In genomic region chr16:91270212-91270971, GRCm38 (mm10) we compare ENCODE assay signal across 8 mouse cellular contexts. TPM values are rescaled to one million over a fixed set of nuclear protein-coding genes. Genes with fewer than 3 reads are reported as not detected.
DNase-seq lines count a peak whose midpoint lies in the region; ATAC-seq and TF ChIP-seq lines count a peak whose summit lies in the region.

No protein-coding gene starts in this region.

- H3K27me3 ChIP-seq in kidney, embryonic 16.5 days (ENCODE audit: insufficient read depth, low read length) = peaks cover 100% of the 10 kb centered on the region
- H3K27me3 ChIP-seq in forebrain, embryonic 15.5 days = peaks cover 98% of the 10 kb centered on the region
- peaks cover 100% of the 10 kb centered on the region for H3K27me3 ChIP-seq in neural tube, embryonic 13.5 days

- peaks cover 19% of the 10 kb centered on the region for H3K4me1 ChIP-seq in kidney, embryonic 16.5 days (ENCODE audit: insufficient read depth, low read length)
- H3K4me1 ChIP-seq in bone marrow macrophage, adult 2 months (ENCODE audit: control insufficient read depth, insufficient read depth, low read length) = peaks cover 4% of the 10 kb centered on the region; the same call in 1 of the 2 replicates
- peaks cover 28% of the 10 kb centered on the region for H3K4me1 ChIP-seq in forebrain, embryonic 15.5 days
- peaks cover 21% of the 10 kb centered on the region for H3K4me1 ChIP-seq in neural tube, embryonic 13.5 days (replicated peaks)

- no peaks in the 10 kb centered on the region for H3K36me3 ChIP-seq in kidney, embryonic 16.5 days (ENCODE audit: insufficient read depth, low read length)
- H3K36me3 ChIP-seq in forebrain, embryonic 15.5 days = no peaks in the 10 kb centered on the region
- no peaks in the 10 kb centered on the region for H3K36me3 ChIP-seq in neural tube, embryonic 13.5 days

- no peak for TF ChIP-seq CTCF in bone marrow macrophage, adult 2 months (IDR thresholded peaks at IDR 0.05; ENCODE audit: low read depth, low read length)

- H3K4me3 ChIP-seq in kidney, embryonic 16.5 days (ENCODE audit: low read length) = peak overlapping the region; percentile 42
- H3K4me3 ChIP-seq in bone marrow macrophage, adult 2 months (ENCODE audit: insufficient read depth, low read length) = peak overlapping the region; percentile 12; the same call in 1 of the 2 replicates
- H3K4me3 ChIP-seq in forebrain, embryonic 15.5 days = peak overlapping the region; percentile 47
- H3K4me3 ChIP-seq in neural tube, embryonic 13.5 days = peak overlapping the region; percentile 39

- peak overlapping the region; percentile 67 for H3K4me2 ChIP-seq in kidney, embryonic 16.5 days (replicated peaks; ENCODE audit: low read depth, low read length)
- H3K4me2 ChIP-seq in forebrain, embryonic 15.5 days (replicated peaks) = peak overlapping the region; percentile 84
- peak overlapping the region; percentile 66 for H3K4me2 ChIP-seq in neural tube, embryonic 13.5 days

- intact Hi-C loops in left cerebral cortex, postnatal 14 days (cut with DNase I) = loop anchor here (2.0 kb wide), 1 partner anchor 38 kb away; no protein-coding TSS in a partner anchor

- TF ChIP-seq POLR2A in bone marrow macrophage, adult 2 months (IDR thresholded peaks at IDR 0.05; ENCODE audit: borderline replicate concordance, low read depth, low read length) = no peak

- no peak overlapping the region for H3K27ac ChIP-seq in kidney, embryonic 16.5 days (ENCODE audit: low read length)
- H3K27ac ChIP-seq in bone marrow macrophage, adult 2 months (ENCODE audit: insufficient read depth, low read depth, low read length) = no peak overlapping the region
- no peak overlapping the region for H3K27ac ChIP-seq in forebrain, embryonic 15.5 days (replicated peaks)
- H3K27ac ChIP-seq in neural tube, embryonic 13.5 days (replicated peaks) = no peak overlapping the region

- WGBS in kidney, embryonic 16.5 days = 0% methylated on average over 63 of the region's 63 CpGs
- under 1% methylated on average over 63 of the region's 63 CpGs for WGBS in forebrain, embryonic 15.5 days
- under 1% methylated on average over 61 of the region's 63 CpGs for WGBS in neural tube, embryonic 13.5 days

- no peak overlapping the region for H3K9ac ChIP-seq in kidney, embryonic 16.5 days (replicated peaks; ENCODE audit: low read length)
- H3K9ac ChIP-seq in forebrain, embryonic 15.5 days (replicated peaks) = peak overlapping the region; percentile 11
- H3K9ac ChIP-seq in neural tube, embryonic 13.5 days = peak overlapping the region; percentile 0; the same call in 1 of the 2 replicates

- ATAC-seq in kidney, embryonic 16.5 days (ENCODE audit: low FRiP score, low TSS enrichment) = no peak
- ATAC-seq in forebrain, embryonic 15.5 days (replicated peaks) = peak; percentile 30; the same call in 1 of the 2 replicates
- 0 out of 2 replicates have a peak, but pooled peaks have one; percentile 38 for ATAC-seq in neural tube, embryonic 13.5 days (ENCODE audit: low read depth)

- H3K9me3 ChIP-seq in kidney, embryonic 16.5 days (ENCODE audit: low read length) = no peaks in the 10 kb centered on the region
- no peaks in the 10 kb centered on the region for H3K9me3 ChIP-seq in forebrain, embryonic 15.5 days
- no peaks in the 10 kb centered on the region for H3K9me3 ChIP-seq in neural tube, embryonic 13.5 days

- no peak for DNase-seq in kidney, adult 18-20 months
- DNase-seq in left cerebral cortex, postnatal 14 days (ENCODE audit: low spot score in 2 of 2) = peak; percentile 37 to 40
- DNase-seq in thymus, postnatal 14 days = no peak
- no peak for DNase-seq in lung, postnatal 10 days

RNA-seq across cellular contexts. Expression of gene Olig1, which starts 0.8 kb away (rescaled TPM):
- 0.14 TPM in 1 of 2 replicates, not detected in the other for polyA plus RNA-seq in kidney, embryonic 16.5 days (2015; fragmentation: Nextera tagmentation; extraction: Ambion mirVana)
- not detected in 2 replicates for polyA plus RNA-seq in bone marrow macrophage, adult 2 months (2012; ENCODE audit: insufficient read depth, insufficient read length, missing spikeins)
- polyA plus RNA-seq in forebrain, embryonic 15.5 days (2015; fragmentation: Nextera tagmentation; extraction: Ambion mirVana) = 29.6 and 33.4 TPM in 2 replicates
- total RNA-seq in left cerebral cortex, postnatal 14 days (2021) = 100 to 1,000 TPM in 1 of 2 experiments, 10 to 100 TPM in 1; 98.8 to 123 TPM
- polyA plus RNA-seq in neural tube, embryonic 13.5 days (2015; fragmentation: Nextera tagmentation; extraction: Ambion mirVana) = 20.9 and 26.0 TPM in 2 replicates

RNA-seq across cellular contexts. Expression of gene Olig2, which starts 45.1 kb away (rescaled TPM):
- polyA plus RNA-seq in kidney, embryonic 16.5 days (2015; fragmentation: Nextera tagmentation; extraction: Ambion mirVana) = not detected in 2 replicates
- polyA plus RNA-seq in bone marrow macrophage, adult 2 months (2012; ENCODE audit: insufficient read depth, insufficient read length, missing spikeins) = not detected in 2 replicates
- 7.1 and 8.6 TPM in 2 replicates for polyA plus RNA-seq in forebrain, embryonic 15.5 days (2015; fragmentation: Nextera tagmentation; extraction: Ambion mirVana)
- 10 to 100 TPM; 26.2 to 33.7 TPM for total RNA-seq in left cerebral cortex, postnatal 14 days (2021)
- 4.5 and 4.6 TPM in 2 replicates for polyA plus RNA-seq in neural tube, embryonic 13.5 days (2015; fragmentation: Nextera tagmentation; extraction: Ambion mirVana)

Comparison
In these comparisons a context has a peak if more than half of its experiments do, and no peak if none do; other contexts are left out.
1. DNase-seq: peak in left cerebral cortex, postnatal 14 days (2 of 2); none in kidney, adult 18-20 months (single experiment), thymus, postnatal 14 days (single experiment) and lung, postnatal 10 days (single experiment).
2. RNA of gene Olig1, which starts 0.8 kb away (polyA plus RNA-seq): 29.6 to 33.4 TPM in forebrain, embryonic 15.5 days and 20.9 to 26.0 TPM in neural tube, embryonic 13.5 days; 0.14 TPM in kidney, embryonic 16.5 days and not detected in bone marrow macrophage, adult 2 months; every median in the first group is over 10 times any median in the second.
3. Peak in every context shown above with its lines, with median percentiles within 50 percentile points of each other: H3K4me2 ChIP-seq and H3K4me3 ChIP-seq.